Comparison of ENCODE assay signal across 10 mouse cellular contexts in genomic region chr4:109735754-109736153, GRCm38 (mm10). TPM values are rescaled to one million over a fixed set of nuclear protein-coding genes. Genes with fewer than 3 reads are reported as not detected.
DNase-seq lines count a peak whose midpoint lies in the region; ATAC-seq and TF ChIP-seq lines count a peak whose summit lies in the region.
"Had no signal": no experiment of that assay in that cellular context is flagged by ENCODE, and none has a peak within 500 bp of the region (broad histone marks: within the 10 kb centered on the region; RNA-seq: fewer than 3 reads in every experiment).

No protein-coding gene starts in this region.

- 77% methylated on average over 1 of the region's 1 CpGs for WGBS in midbrain, postnatal 0 days
- WGBS in midbrain, embryonic 15.5 days, result 52% methylated on average over 1 of the region's 1 CpGs

- peak; percentile 12 for DNase-seq in midbrain, postnatal 0 days (ENCODE audit: low spot score)
- peak; percentile 52 for DNase-seq in cerebellum, adult 8-10 months
- DNase-seq in heart, adult 9 months (ENCODE audit: low spot score in 2 of 2), result peak; percentile 25 to 53
- DNase-seq in mesoderm, embryonic 11.5 days (ENCODE audit: low read depth, low spot score), result peak; percentile 12
- DNase-seq in spleen, postnatal 14 days (ENCODE audit: low spot score in 2 of 2), result no peak
- DNase-seq in embryo, embryonic 11 days, result no peak

- no peak for ATAC-seq in midbrain, postnatal 0 days (ENCODE audit: low FRiP score)
- ATAC-seq in midbrain, embryonic 15.5 days (replicated peaks), result no peak

- H3K9ac ChIP-seq in midbrain, postnatal 0 days (replicated peaks; ENCODE audit: low read length, poor library complexity, severe bottlenecking), result no peak overlapping the region
- no peak overlapping the region for H3K9ac ChIP-seq in midbrain, embryonic 15.5 days
- H3K9ac ChIP-seq: embryonic facial prominence, embryonic 12.5 days; heart, embryonic 13.5 days had no signal

- H3K9me3 ChIP-seq in midbrain, postnatal 0 days (ENCODE audit: low read length), result no peaks in the 10 kb centered on the region
- no peaks in the 10 kb centered on the region for H3K9me3 ChIP-seq in midbrain, embryonic 15.5 days
- H3K9me3 ChIP-seq: embryonic facial prominence, embryonic 12.5 days; heart, embryonic 13.5 days had no signal

- H3K27ac ChIP-seq in midbrain, postnatal 0 days (ENCODE audit: low read depth, low read length), result no peak overlapping the region
- H3K27ac ChIP-seq in midbrain, embryonic 15.5 days, result no peak overlapping the region
- H3K27ac ChIP-seq: embryonic facial prominence, embryonic 12.5 days; heart, embryonic 13.5 days; macrophage had no signal

- no peaks in the 10 kb centered on the region for H3K4me1 ChIP-seq in midbrain, postnatal 0 days (ENCODE audit: insufficient read depth, low read length)
- no peaks in the 10 kb centered on the region for H3K4me1 ChIP-seq in midbrain, embryonic 15.5 days

- H3K4me3 ChIP-seq in midbrain, postnatal 0 days (ENCODE audit: low read depth, low read length), result no peak overlapping the region
- no peak overlapping the region for H3K4me3 ChIP-seq in midbrain, embryonic 15.5 days
- H3K4me3 ChIP-seq: embryonic facial prominence, embryonic 12.5 days; heart, embryonic 13.5 days had no signal

- no peaks in the 10 kb centered on the region for H3K36me3 ChIP-seq in midbrain, postnatal 0 days (ENCODE audit: insufficient read depth, low read length)
- no peaks in the 10 kb centered on the region for H3K36me3 ChIP-seq in midbrain, embryonic 15.5 days (replicated peaks)
- H3K36me3 ChIP-seq: embryonic facial prominence, embryonic 12.5 days had no signal

- no peaks in the 10 kb centered on the region for H3K27me3 ChIP-seq in midbrain, postnatal 0 days (ENCODE audit: insufficient read depth, low read length)
- H3K27me3 ChIP-seq in midbrain, embryonic 15.5 days (replicated peaks), result no peaks in the 10 kb centered on the region
- H3K27me3 ChIP-seq: embryonic facial prominence, embryonic 12.5 days; heart, embryonic 13.5 days had no signal

- TF ChIP-seq CTCF in midbrain, postnatal 0 days (IDR thresholded peaks at IDR 0.05), result no peak

- no peak overlapping the region for H3K4me2 ChIP-seq in midbrain, postnatal 0 days (ENCODE audit: low read depth, low read length, poor library complexity, severe bottlenecking)
- no peak overlapping the region for H3K4me2 ChIP-seq in midbrain, embryonic 15.5 days
- H3K4me2 ChIP-seq: embryonic facial prominence, embryonic 12.5 days; heart, embryonic 13.5 days had no signal

RNA-seq across cellular contexts. Expression of gene Faf1, which starts 59.4 kb away (rescaled TPM):
- 36.8 and 54.6 TPM in 2 replicates for total RNA-seq in midbrain, postnatal 0 days (2014; rRNA removed)
- 32.1 and 33.7 TPM in 2 replicates for polyA plus RNA-seq in midbrain, postnatal 0 days (2015; fragmentation: Nextera tagmentation; extraction: Ambion mirVana)
- 31.5 TPM in 2 replicates for polyA plus RNA-seq in midbrain, embryonic 15.5 days (2015; fragmentation: Nextera tagmentation; extraction: Ambion mirVana)

Comparison
In these comparisons a context has a peak if more than half of its experiments do, and no peak if none do; other contexts are left out.
1. DNase-seq: peak in midbrain, postnatal 0 days (single experiment), cerebellum, adult 8-10 months (single experiment), heart, adult 9 months (2 of 2) and mesoderm, embryonic 11.5 days (single experiment); none in spleen, postnatal 14 days (0 of 2) and embryo, embryonic 11 days (single experiment).